Mouse (Mus musculus) left cerebral cortex, postnatal 25 days (tissue): Measurements from ENCODE around the gene 4930524J08Rik. TPM values are rescaled to one million over a fixed set of nuclear protein-coding genes. Genes with fewer than 3 reads are reported as not detected.

Experiments
- DNase-seq, 2 experiments: peaks; one replicate each; pipeline ENCODE4 v3.0.0; 2022; ENCODE audit warnings: low spot score in 2 of 2, mixed read lengths in 1 of 2
- intact Hi-C: fragments of 180-260 bp; cut with DNase I; formaldehyde crosslinking; loops from one replicate; pipeline ENCODE4 v1.15.1; 2025
- total RNA-seq, 2 experiments: library from RNA; stranded (reverse); gene quantifications; 2 replicates each; pipeline ENCODE4 v1.2.3; 2021

The 4930524J08Rik gene
- total RNA-seq, result 1 to 10 TPM; 1.5 to 1.6 TPM

DNA sequence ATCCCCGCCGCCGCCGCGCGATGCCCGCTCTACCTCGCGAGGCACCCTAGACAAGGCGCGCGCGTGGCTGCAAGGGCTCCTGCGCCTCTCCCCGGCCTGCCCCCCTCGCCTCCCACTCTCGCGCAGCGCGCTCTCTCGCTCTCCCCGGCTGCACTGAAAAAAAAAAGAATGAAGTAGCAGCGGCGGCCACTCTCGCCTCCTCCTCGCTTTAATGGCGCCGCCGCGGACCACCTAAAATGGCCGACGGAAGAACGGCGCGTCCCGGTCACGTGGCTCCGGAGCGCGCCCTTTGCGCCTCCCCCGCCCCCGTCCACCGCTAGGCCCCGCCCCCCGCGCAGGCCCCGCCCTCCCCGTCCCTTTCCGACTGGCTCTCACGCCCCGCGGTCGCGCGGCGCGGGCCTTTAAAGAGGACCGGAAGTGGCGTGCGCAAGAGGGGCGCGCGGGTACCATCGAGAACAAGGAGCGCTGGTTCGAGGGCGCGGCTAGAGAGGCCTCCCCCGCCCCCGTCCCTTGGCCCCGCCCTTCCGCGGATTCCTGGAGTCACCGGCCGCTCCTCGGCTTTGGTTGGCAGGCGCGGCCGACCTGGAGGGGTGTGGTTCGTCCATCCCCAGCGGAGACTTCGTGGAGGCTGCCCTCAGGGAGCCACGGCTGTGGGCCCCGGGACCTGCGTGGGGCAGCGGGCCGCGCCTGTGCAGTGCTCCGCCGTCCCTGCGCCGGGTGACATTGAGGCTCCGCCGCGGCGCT lies at the start of gene 4930524J08Rik, which contains the start of gene Hnrnpd:
Gene 4930524J08Rik, plus strand, starts transcription at position 363 of the 744 bp plus-strand sequence.
Gene Hnrnpd, minus strand, starts transcription at position 240 of the 744 bp plus-strand sequence.
- intact Hi-C loops, result loop anchor here (1.0 to 10.0 kb wide), 4 partner anchors 60 to 754 kb away; partner anchors contain the start of genes Enoph1, Hnrnpdl, Sec31a and Vamp9
- peak; percentile 91 to 97 for DNase-seq

DNA sequence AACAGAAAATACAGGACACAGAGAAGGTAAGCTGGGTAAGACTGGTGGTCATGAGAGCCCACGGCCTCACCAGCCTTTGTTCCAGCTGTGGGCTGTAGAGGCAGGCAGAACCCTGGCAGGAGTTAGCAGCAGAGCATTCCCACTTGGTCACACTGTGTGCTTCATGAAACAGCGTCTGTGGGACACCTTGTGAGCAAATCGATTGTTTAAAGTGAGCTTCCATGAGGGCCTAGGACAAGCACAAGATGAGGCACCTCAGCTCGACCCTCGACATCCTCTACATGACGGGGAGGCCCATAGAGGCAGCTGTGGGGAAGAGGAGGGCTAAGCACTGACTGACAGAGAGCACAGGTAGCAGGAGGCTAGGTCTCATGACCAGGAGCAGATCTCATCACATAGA lies 47.0 kb upstream of the 4930524J08Rik start:
- intact Hi-C loops, result no loop called here
- no peak for DNase-seq

DNA sequence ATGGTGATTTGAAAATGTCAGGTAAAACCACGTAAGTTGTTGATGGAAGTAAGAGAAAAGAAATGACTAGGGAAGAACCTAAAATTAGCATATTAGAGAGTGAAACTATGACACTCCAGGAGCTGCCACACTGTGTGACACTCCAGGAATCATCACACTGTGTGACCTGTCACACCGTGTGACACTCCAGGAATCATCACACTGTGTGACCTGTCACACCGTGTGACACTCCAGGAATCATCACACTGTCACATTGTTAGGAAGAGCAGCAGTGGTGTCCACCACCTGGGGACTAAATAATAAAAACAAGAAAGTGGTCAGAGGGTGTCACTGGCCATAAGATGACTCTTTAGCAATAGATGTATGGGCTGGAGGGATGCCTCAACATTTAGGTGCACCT lies 39.4 kb upstream of the 4930524J08Rik start:
- DNase-seq, result no peak
- intact Hi-C loops, result no loop called here

DNA sequence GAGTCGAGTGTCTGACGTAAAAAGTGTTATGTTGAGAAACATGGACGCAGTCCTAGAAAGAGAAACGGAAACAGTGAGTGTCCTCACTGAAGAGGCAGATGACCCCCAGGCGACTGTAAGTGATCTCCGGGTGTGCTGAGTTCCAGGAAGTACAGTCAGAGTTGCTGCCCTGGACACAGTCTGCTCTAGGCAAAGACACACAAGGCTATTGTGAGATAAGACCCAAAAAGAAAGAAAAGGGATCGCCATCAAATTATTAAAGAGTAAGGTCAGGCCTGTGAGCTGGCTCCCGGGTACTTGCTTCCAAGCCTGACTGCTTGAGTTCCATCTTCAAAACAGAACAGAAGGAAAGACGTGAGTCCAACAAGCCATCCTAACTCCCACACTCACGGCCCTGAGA lies 37.6 kb upstream of the 4930524J08Rik start:
- intact Hi-C loops, result no loop called here
- DNase-seq, result no peak

DNA sequence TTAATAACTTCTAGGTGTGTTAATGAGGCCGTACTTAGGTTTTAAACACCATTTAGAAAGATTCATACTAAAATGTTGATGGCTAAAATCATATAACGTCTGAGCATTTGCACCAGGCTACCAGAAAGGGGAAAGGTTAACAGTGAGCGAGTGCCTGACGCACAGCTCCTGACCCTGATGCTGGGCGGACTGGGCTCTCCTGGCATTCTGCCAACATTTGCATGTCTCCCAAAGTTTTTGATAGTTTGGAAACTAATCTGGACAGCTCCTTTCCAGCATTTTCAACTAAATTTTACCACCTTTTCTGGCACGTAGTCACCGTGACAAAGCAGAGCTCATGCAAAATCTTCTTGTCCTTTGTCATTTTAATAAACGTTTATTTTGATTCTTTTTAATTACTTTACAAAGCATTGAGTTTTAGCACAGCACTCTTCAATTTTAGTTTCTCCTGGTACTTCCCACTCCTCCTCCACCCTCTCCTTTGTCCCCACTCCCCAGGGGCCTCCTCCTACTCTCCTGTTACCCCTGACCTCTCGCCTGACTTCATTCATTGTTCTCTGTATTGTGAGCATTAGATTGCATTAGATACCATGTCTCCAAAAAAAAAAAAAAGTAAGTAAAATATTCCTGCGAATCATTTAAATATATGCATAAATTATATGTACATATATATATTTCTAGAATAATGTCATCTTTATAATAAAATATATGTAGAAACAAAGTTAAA lies 36.9 kb upstream of the 4930524J08Rik start:
- DNase-seq, result no peak
- intact Hi-C loops, result no loop called here

DNA sequence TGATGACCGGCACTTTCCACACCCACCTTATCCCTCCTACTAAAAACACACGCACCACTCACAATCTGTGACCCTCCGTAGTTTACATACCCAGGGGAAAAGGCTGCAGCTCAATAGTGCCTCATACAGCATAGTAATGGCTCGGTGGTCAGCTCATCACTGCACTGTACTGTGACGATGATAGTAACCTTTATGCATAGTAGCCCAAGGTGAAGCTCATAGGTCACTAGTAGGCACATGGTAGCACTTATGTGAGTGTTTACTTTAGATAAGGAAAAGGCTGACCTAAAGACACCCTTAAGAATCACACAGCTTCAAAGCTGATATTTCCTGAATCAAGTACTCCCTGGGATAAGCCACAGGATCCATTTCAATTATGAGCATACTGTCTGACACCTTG lies 26.3 kb upstream of the 4930524J08Rik start:
- DNase-seq, result no peak
- intact Hi-C loops, result no loop called here

DNA sequence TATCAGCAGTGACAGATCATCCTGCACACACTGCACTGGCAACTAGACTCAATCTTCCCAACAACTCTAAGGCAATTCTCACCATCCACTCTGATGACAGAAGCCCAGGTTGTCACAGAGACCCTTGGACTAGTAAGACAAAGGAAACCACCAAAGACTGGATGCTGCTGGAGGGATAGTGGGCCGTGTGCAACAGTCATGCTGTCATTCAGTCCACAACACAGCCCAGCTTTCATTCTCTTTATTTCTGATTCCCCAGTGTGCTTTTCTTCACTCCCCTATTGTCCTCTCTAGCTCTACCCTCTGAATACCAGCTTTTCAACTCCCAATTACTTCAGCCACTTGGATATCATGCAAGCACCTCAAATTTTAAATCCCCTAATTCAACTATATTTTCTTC lies 25.0 kb upstream of the 4930524J08Rik start:
- no peak for DNase-seq
- intact Hi-C loops, result no loop called here

DNA sequence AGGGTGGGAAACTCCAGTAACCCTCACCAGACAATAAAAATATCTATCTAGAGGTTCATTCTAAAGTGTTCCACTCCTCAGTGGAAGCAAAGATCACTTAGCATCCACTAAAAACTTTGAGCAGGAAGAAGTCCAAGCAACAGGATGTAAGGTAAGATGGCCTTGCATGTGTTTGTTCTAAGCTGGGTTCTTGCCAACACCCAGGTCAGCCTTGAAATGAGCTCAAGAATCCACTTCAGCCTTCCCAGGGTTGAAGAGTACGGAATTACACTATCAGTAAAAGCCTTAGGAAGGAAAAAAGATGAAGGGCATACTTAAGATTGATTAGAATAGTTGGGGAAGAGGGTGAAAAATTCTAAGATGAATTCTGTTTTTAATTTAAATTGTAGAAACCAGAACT lies 20.2 kb upstream of the 4930524J08Rik start:
- DNase-seq, result no peak

DNA sequence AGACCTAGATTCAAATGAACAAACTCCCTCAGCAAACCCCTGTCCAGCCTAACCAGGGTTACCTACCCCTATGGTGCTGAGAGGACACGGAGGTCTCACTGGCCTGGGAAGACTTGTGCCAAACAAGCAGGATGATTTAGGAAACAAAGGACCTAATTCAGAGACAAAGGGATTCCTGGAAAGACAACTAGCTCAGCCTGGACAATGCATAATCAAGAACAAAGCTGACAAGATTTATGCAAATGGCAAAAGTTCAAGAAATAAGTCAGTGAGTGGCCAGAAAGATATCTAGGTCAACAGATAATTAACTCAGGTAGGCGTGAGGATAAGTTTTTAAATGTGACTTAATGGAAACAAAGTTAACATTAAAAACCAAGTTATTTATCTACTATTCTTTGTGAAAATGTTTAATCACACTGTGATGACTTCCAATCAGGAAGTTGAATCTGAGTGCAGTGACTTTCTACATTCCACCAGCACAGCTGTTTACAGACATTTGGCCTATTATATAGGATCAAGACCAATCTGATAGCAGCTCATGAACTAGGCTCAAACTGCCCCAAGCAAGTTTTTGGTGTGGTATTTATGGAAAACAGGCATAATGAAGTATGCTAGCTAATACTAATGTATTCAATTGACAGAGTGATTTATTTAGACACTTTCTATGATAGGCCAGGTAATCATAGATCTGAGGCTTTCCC lies 19.5 kb upstream of the 4930524J08Rik start:
- no peak for DNase-seq
- intact Hi-C loops, result no loop called here

More for the DNA sequence above, 20.2 kb upstream of the 4930524J08Rik start:
- intact Hi-C loops, result no loop called here

DNA sequence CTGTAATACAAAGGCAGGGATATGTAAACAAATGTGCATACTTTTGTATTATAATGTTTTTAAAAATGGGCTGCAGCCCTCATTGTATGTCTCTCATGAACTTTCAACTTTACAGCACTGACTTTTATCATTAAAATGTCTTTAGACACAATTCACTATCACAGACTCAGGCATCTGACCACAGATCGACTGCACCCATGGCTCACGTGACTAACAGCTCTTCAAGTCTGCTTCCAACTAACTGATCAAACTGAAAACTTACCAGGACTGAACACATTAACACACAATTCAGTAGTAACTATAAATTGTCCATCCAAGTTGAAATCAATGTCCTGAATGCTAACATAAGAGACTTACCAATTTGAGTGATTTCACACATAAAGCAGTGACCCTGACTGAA lies 18.9 kb upstream of the 4930524J08Rik start:
- intact Hi-C loops, result no loop called here
- DNase-seq, result no peak

DNA sequence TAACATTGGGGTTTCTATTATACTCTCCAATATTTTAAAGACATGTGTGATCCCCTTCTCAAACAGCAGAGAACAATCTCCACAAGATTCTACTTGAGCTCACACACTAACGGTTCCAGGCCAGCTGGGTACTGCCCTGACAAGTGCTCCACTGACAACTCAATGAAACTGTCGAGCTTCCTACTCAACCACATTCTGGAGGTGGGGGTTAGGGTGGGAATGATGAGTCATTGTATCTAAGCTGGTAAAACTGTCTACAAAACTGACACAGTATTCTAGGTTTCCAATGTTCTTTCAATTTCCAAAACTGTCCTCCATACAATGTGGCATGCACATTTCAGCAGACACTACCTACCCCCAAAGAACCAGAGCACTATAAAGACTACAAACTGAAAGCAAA lies 4.9 kb upstream of the 4930524J08Rik start:
- intact Hi-C loops, result loop anchor here (10.0 kb wide), 2 partner anchors 441 to 749 kb away; partner anchors contain the start of gene Sec31a
- peak in 1 of 2 experiments; percentile 67 for DNase-seq

DNA sequence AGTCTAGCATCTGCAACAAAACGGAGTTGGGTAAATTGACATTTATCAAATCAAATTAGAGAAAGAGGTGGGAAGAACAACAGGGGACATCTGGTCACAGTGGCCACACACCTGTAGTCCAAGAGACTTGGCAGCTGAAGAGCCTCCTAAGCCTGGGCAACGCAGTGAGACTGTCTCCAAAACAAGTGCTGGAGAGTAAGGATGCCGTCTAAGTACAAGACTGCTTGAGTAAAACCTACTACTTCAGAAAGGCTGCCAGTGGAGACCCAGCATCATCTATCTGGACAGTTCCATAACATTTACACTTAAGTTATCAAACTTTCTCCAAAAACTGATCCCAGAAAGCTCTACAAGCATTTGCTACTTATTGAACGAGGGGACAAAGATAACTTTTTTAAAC lies 3.8 kb upstream of the 4930524J08Rik start:
- DNase-seq, result no peak
- intact Hi-C loops, result loop anchor here (5.0 to 10.0 kb wide), 3 partner anchors 68 to 750 kb away; partner anchors contain the start of genes Sec31a and Vamp9

DNA sequence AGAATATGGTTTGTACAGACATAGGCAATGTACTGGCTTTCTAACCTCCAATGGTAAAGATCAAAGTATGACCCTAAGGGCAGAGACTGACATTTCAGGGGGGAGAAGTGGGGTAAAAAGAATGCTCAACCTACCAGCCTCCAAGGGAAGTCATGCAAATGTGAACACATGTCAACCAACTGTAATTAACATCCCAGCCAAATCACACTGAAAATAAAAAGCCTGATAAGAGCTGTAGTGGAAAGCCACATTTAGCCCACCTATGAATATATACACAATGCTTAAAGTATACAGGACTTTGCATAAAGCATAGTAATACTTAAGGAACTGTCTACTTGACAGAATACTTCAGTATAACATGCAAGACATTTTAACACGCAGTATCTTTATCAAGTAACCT lies 3.1 kb upstream of the 4930524J08Rik start:
- intact Hi-C loops, result loop anchor here (5.0 to 10.0 kb wide), 3 partner anchors 68 to 751 kb away; partner anchors contain the start of genes Sec31a and Vamp9
- no peak for DNase-seq

DNA sequence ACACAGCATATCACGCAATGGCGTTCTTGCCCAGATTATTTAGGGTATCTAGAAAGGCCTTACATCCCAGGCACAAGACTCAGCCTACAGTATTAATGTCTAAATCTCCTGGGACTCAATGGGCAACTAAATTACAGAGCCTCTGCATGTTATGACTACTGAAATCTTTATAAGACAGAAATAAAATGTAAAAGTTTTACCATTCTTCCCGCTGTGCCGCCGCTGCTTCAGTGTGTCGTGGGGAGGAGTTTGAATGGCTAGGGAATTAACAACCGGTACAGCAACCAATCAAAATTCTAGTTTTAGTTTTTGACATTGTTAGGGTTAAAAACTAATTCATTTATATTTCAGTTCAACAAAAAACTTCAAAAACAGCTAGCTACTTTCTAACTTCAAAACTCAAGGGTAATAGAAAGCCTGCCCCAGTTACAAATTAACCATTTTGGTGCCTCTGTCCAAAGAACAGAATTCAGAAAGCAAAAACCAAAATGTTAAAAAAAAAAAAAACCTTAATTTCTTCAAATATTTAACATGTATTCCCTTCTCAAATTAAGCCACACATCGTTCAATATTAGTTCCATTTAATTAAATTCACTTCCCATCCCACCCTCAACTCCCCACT lies 2.4 kb upstream of the 4930524J08Rik start:
- DNase-seq, result no peak
- intact Hi-C loops, result loop anchor here (5.0 to 10.0 kb wide), 3 partner anchors 69 to 752 kb away; partner anchors contain the start of genes Sec31a and Vamp9

DNA sequence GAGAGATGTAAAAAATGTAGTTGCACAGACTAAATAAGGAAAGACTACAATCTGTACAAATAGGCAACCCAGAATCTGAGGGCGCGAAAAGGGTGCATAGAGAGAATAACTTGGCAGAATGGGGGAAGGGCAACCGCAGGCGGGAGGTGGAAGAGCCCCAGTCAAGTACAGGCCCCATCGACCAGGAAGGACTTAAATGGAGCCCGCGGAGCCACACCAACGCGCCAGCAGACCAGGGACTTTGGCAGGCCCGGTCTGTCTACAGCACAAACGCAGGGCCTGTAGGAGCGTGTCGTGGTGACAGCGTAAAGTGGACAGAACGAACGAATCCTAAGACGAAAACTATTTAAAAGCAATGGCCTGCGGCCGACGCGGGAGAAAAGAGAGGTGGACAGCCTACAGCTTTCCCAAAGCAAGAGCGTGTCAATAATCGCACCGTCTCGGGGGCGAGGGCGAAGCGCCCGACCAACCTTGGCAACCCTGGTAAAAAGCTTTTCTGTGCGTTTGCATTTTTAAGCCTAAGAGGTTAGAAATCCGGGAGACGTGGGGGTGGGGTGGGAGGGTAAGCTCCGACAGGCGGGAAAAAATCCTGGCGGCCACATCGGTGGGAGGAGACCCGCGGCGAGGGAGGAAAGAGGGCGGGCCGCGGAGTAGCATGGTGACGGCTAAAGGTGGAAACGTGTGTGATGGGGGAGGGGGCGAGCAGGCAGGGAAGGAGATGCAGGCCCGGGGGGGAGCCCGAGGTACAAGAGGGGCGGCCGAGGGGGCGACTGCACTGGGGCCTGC lies 1.2 kb upstream of the 4930524J08Rik start:
- intact Hi-C loops, result loop anchor here (1.0 to 10.0 kb wide), 4 partner anchors 62 to 753 kb away; partner anchors contain the start of genes Enoph1, Hnrnpdl, Sec31a and Vamp9
- peak; percentile 62 to 65 for DNase-seq

DNA sequence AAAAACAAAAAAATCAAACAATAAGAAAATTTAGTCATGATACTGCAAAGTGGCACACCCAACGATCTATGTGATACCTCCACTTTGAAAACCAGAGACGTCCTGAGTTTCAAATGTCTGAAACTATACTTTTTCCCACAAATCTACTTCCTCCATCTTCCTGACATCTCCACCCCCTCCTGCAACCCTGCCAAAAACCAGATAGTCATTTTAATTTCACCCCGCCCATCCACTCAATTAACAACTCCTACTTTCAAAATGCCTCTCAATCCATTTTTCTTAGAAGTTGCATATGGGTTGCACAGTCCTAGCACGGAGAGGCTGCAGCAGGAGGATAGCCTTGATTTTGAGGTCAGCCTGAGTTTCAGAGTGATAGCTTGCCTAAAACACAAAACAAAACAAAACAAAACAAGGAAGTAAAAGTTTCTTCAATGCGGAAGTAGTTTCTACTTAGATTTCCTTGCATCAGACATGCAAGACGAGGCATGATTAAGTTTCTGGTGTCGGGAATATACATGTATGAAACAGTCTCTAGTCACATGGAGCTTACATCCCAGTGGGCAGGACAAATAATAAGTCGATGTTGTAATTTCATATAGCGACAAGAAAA lies 4.7 kb downstream of the 4930524J08Rik start:
- intact Hi-C loops, result no loop called here
- DNase-seq, result no peak

DNA sequence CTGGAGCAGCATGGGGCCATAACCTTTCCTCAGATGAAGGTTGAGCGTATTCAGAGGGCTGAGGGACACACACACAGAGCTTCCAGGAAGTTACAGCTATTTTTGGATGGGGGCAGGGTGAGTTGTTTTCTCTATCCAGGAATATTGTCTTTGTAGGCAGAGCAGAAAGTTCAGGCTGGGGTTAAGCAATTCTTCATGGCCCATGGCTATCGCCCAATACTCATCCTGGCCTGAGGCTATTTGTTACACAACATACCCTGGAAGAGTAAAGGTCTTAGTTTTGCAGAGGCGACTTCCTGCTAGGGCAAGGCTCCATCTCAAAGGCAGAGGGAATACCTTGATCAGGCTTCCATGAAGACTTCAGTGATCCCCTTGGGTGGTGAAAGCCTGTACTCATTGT lies 15.3 kb downstream of the 4930524J08Rik start:
- DNase-seq, result no peak
- intact Hi-C loops, result no loop called here

DNA sequence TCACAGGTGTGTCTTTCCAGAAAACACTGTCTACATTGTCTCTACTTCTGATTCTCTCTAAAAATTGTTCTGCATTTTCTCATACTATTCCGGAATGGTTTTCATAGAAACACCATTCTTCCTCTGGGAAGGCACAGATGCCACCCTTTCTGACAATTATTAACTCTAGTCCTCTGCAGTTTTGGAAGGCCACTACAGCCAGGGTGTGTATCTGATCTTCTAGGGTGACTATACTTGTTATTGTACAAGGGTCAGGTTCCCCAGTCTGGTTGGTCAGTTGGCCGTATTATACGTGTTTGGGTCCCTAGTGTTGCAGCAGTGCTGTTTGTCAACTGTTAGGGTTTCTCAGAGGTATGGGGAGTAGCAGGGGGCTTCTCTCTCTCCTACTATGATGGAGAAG lies 15.8 kb downstream of the 4930524J08Rik start:
- intact Hi-C loops, result no loop called here
- no peak for DNase-seq
